Mouse (Mus musculus) hindbrain, embryonic 15.5 days (tissue): ENCODE results near the gene Fam13c. TPM values are rescaled to one million over a fixed set of nuclear protein-coding genes. Genes with fewer than 3 reads are reported as not detected.

Experiments
- ATAC-seq: fragments of 200-750 bp; cut with Nextera tagmentation; 2 replicates; pipeline ENCODE4 v1.8.0; 2017; ENCODE audit warnings: low read depth, moderate number of reproducible peaks, moderate TSS enrichment; ENCODE audit not compliant: low FRiP score
- H3K27ac ChIP-seq: fragments of 300-500 bp; sonication (generic); replicated peaks from 2 replicates; pipeline ENCODE4 v1.5.1; 2015; ENCODE audit warnings: mild to moderate bottlenecking, inconsistent platforms
- H3K27me3 ChIP-seq: fragments of 300-500 bp; sonication (generic); 2 replicates; pipeline ENCODE4 v1.6.1; 2015; ENCODE audit warnings: control low read depth, inconsistent platforms
- H3K36me3 ChIP-seq: fragments of 300-500 bp; sonication (generic); 2 replicates; pipeline ENCODE4 v1.6.1; 2015; ENCODE audit warnings: control low read depth, inconsistent platforms
- H3K4me1 ChIP-seq: fragments of 300-500 bp; sonication (generic); replicated peaks from 2 replicates; pipeline ENCODE4 v1.6.1; 2015; ENCODE audit warnings: control low read depth, inconsistent platforms
- H3K4me2 ChIP-seq: fragments of 300-500 bp; sonication (generic); 2 replicates; pipeline ENCODE4 v1.6.1; 2015; ENCODE audit warnings: moderate library complexity, mild to moderate bottlenecking, inconsistent platforms
- H3K4me3 ChIP-seq: fragments of 300-500 bp; sonication (generic); 2 replicates; pipeline ENCODE4 v1.5.1; 2015; ENCODE audit warnings: mild to moderate bottlenecking, inconsistent platforms
- H3K9ac ChIP-seq: fragments of 300-500 bp; sonication (generic); 2 replicates; pipeline ENCODE4 v1.6.1; 2015; ENCODE audit warnings: inconsistent platforms
- H3K9me3 ChIP-seq: fragments of 300-500 bp; sonication (generic); 2 replicates; pipeline ENCODE4 v1.6.1; 2016; ENCODE audit warnings: control low read depth, inconsistent platforms
- WGBS: fragments of 180-500 bp; shearing (Covaris S2); methylation state at CpG from one replicate; pipeline ENCODE4 v1.1.7; 2015; 5-methylcytosine and 5-hydroxymethylcytosine counted together
- polyA plus RNA-seq: library from polyadenylated mRNA; unstranded; fragments of >200 nt; fragmentation: Nextera tagmentation; extraction: Ambion mirVana; gene quantifications from 2 replicates; pipeline ENCODE4 v1.2.1, GENCODE M21; 2015

Fam13c gene
- polyA plus RNA-seq, 1 experiment from 2014 or later: 23.8 TPM

DNA sequence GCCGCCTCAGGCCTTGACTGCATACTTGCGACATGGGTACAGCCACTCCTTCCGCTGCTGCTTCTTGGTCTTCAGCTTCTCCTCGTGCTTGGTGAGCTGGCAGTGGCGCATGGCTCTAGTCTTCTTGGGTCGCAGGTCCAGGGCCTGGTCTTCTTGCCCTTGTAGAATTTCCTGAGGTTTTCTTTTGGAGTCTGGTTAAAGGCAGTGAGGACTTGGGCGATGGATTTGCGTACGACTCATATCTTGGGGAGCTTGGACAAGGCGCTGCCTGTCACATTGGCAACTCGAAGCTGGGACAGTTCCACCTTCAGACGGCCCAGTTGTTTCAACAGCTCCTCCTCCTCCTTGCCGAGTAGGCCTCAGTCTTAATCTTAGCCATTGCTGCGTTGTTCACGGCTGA lies 64.6 kb downstream of the Fam13c start:
- no peak overlapping the region for H3K9ac ChIP-seq
- H3K4me3 ChIP-seq: no peak overlapping the region
- H3K27ac ChIP-seq: no peak overlapping the region
- no peaks in the 10 kb centered on the region for H3K9me3 ChIP-seq
- no peaks in the 10 kb centered on the region for H3K27me3 ChIP-seq
- H3K4me2 ChIP-seq: no peak overlapping the region
- ATAC-seq: no peak
- WGBS: 92% methylated on average over 15 of the region's 15 CpGs
- peaks cover 17% of the 10 kb centered on the region for H3K4me1 ChIP-seq
- 0 out of 2 replicates have a peak, but pooled peaks cover 4% of the 10 kb centered on the region for H3K36me3 ChIP-seq

DNA sequence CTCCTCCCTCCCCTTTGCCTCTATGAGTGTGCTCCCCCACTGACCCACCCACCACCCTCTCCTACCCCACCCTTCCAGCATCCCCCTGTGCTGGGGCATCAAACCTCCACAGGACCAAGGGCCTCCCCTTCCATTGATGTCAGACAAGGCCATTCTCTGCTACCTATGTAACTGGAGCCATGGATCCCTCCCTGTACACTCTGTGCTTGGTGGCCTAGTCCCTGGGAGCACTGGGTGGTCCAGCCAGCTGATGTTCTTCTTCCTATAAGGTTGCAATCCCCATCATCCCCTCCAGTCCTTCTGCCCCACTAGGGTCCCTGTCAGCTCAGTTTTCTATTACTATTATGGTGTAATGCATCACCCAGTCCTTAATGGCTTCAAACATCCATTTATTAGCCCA lies 65.1 kb downstream of the Fam13c start:
- Histone ChIP-seq H3K36me3 (0 out of 2 replicates have a peak, but pooled peaks cover 4% of the 10 kb centered on the region), H3K27me3 (no peaks in the 10 kb centered on the region), H3K4me3 (no peak overlapping the region), H3K9me3 (no peaks in the 10 kb centered on the region), H3K9ac (no peak overlapping the region), H3K4me1 (peaks cover 17% of the 10 kb centered on the region), H3K4me2 (no peak overlapping the region), H3K27ac (no peak overlapping the region)
- ATAC-seq: no peak; the same call in 1 of the 2 replicates

DNA sequence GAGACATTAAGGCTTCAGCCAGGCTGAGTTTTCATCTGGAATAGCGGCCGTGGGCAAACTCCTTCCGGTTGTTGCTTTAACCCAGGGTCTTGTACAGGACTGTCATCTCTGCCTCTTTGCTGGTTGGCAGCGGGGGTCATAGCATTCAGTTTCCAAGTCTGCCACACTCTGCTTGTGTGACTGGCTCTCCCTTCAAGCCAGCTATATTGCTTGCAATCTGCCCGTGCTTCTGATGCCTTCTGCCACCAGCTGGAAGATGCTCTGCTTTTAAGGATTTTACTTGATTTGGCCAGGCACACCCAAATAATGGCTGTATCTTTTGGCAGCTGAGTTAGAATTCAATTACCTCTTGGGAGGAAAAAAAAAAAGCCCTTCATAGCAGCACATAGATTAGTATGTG lies 65.6 kb downstream of the Fam13c start:
- Histone ChIP-seq H3K4me2 (no peak overlapping the region), H3K9me3 (no peaks in the 10 kb centered on the region), H3K4me1 (peaks cover 17% of the 10 kb centered on the region), H3K9ac (no peak overlapping the region), H3K36me3 (0 out of 2 replicates have a peak, but pooled peaks cover 4% of the 10 kb centered on the region), H3K27me3 (no peaks in the 10 kb centered on the region), H3K27ac (no peak overlapping the region; the same call in 1 of the 2 replicates), H3K4me3 (no peak overlapping the region)
- no peak for ATAC-seq
- WGBS: 61% methylated on average over 5 of the region's 5 CpGs

GRCm38 (mm10) chr10:70506499-70507168 lies 66.4 kb downstream of the Fam13c start:
- WGBS: 46% methylated on average over 15 of the region's 15 CpGs

GRCm38 (mm10) chr10:70507880-70508279 lies 67.6 kb downstream of the Fam13c start:
- no peak overlapping the region for H3K4me2 ChIP-seq
- WGBS: 96% methylated on average over 3 of the region's 3 CpGs
- no peak for ATAC-seq

More at GRCm38 (mm10) chr10:70506499-70507168, 66.4 kb downstream of the Fam13c start:
- H3K36me3 ChIP-seq: 0 out of 2 replicates have a peak, but pooled peaks cover 4% of the 10 kb centered on the region
- H3K27ac ChIP-seq: peak overlapping the region; percentile 42
- H3K4me2 ChIP-seq: no peak overlapping the region
- H3K9ac ChIP-seq: no peak overlapping the region
- H3K4me1 ChIP-seq: peaks cover 17% of the 10 kb centered on the region
- no peaks in the 10 kb centered on the region for H3K27me3 ChIP-seq
- no peaks in the 10 kb centered on the region for H3K9me3 ChIP-seq
- no peak overlapping the region for H3K4me3 ChIP-seq
- no peak for ATAC-seq

GRCm38 (mm10) chr10:70514848-70515247 lies 74.6 kb downstream of the Fam13c start:
- no peak overlapping the region for H3K9ac ChIP-seq
- WGBS: 87% methylated on average over 9 of the region's 9 CpGs
- H3K27me3 ChIP-seq: no peaks in the 10 kb centered on the region
- no peaks in the 10 kb centered on the region for H3K36me3 ChIP-seq
- peaks cover 9% of the 10 kb centered on the region for H3K4me1 ChIP-seq
- ATAC-seq: no peak
- H3K4me3 ChIP-seq: no peak overlapping the region
- no peaks in the 10 kb centered on the region for H3K9me3 ChIP-seq
- H3K27ac ChIP-seq: no peak overlapping the region
- no peak overlapping the region for H3K4me2 ChIP-seq

More at GRCm38 (mm10) chr10:70507880-70508279, 67.6 kb downstream of the Fam13c start:
- no peak overlapping the region for H3K9ac ChIP-seq
- H3K9me3 ChIP-seq: no peaks in the 10 kb centered on the region
- H3K4me1 ChIP-seq: peaks cover 17% of the 10 kb centered on the region
- H3K4me3 ChIP-seq: no peak overlapping the region
- no peak overlapping the region for H3K27ac ChIP-seq
- H3K36me3 ChIP-seq: no peaks in the 10 kb centered on the region
- no peaks in the 10 kb centered on the region for H3K27me3 ChIP-seq

DNA sequence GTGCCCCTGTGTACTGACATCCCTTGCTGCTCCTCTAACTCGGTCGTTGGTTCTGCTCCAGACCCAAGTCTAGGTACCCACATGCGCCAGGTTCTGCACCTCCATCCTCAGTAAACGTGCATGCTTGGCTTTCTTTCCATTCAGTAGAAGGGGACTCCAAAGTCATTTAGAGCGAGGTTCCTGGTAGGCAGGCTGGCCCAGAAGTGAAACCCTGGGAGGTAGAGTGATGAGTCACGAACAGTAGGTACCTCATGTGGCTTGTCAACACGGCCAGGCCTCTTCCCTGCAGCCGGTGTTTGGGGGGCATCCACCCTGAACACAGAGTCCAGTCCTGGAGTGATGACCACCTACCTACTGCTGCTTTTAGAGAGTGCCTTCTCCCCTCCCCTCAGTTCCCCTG lies 76.4 kb downstream of the Fam13c start:
- no peaks in the 10 kb centered on the region for H3K36me3 ChIP-seq
- peaks cover 26% of the 10 kb centered on the region for H3K4me1 ChIP-seq
- no peaks in the 10 kb centered on the region for H3K9me3 ChIP-seq
- H3K4me3 ChIP-seq: no peak overlapping the region
- no peak overlapping the region for H3K9ac ChIP-seq
- H3K27me3 ChIP-seq: no peaks in the 10 kb centered on the region
- H3K27ac ChIP-seq: no peak overlapping the region
- no peak for ATAC-seq
- H3K4me2 ChIP-seq: no peak overlapping the region
- 92% methylated on average over 8 of the region's 8 CpGs for WGBS

- H3K4me2 ChIP-seq: peak overlapping the region; percentile 75
- peak overlapping the region; percentile 41 for H3K4me3 ChIP-seq
- H3K27ac ChIP-seq: peak overlapping the region; percentile 74
- peak overlapping the region; percentile 45 for H3K9ac ChIP-seq
- peaks cover 3% of the 10 kb centered on the region; the same call in 1 of the 2 replicates for H3K36me3 ChIP-seq
- H3K9me3 ChIP-seq: no peaks in the 10 kb centered on the region
- ATAC-seq: peak; percentile 40
- H3K4me1 ChIP-seq: peaks cover 30% of the 10 kb centered on the region
- H3K27me3 ChIP-seq: no peaks in the 10 kb centered on the region
- WGBS: 12% methylated on average over 14 of the region's 14 CpGs
These were observed 79.4 kb downstream of the Fam13c start for GRCm38 (mm10) chr10:70519640-70520099.

- Histone ChIP-seq H3K4me3 (peak overlapping the region; percentile 41), H3K4me1 (peaks cover 30% of the 10 kb centered on the region), H3K36me3 (peaks cover 11% of the 10 kb centered on the region), H3K27ac (peak overlapping the region; percentile 74), H3K9ac (peak overlapping the region; percentile 45), H3K9me3 (no peaks in the 10 kb centered on the region; the same call in 1 of the 2 replicates), H3K27me3 (no peaks in the 10 kb centered on the region), H3K4me2 (peak overlapping the region; percentile 75)
- peak; percentile 87 for ATAC-seq
- WGBS: under 1% methylated on average over 38 of the region's 38 CpGs
These were observed 80.2 kb downstream of the Fam13c start for GRCm38 (mm10) chr10:70520143-70521131.

DNA sequence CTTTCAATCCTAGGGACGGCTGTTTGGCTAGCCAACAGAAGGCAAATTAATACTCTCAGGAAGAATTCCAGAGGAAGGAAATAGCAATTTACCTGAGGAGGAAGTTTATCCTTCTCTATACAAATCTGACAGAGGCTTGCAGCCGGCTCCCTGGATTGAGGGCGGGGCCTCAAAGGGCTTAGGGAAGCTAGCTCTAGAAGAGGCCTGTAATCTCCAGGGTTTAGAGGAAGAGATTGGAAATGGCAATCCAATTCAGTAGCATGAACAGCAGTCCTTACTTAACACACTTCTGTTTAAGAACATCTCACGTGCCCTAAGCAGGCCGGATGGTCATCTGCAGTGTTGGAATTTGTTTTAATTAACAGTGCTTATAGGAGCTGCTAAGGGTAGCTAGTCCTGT lies 81.1 kb downstream of the Fam13c start:
- 30% methylated on average over 5 of the region's 5 CpGs for WGBS
- Histone ChIP-seq H3K27me3 (no peaks in the 10 kb centered on the region), H3K4me2 (peak overlapping the region; percentile 75), H3K4me1 (peaks cover 30% of the 10 kb centered on the region), H3K27ac (no peak overlapping the region), H3K4me3 (peak overlapping the region; percentile 41), H3K9ac (0 out of 2 replicates have a peak overlapping the region, but pooled peaks have one; percentile 45), H3K9me3 (no peaks in the 10 kb centered on the region; the same call in 1 of the 2 replicates), H3K36me3 (peaks cover 12% of the 10 kb centered on the region)
- no peak for ATAC-seq

DNA sequence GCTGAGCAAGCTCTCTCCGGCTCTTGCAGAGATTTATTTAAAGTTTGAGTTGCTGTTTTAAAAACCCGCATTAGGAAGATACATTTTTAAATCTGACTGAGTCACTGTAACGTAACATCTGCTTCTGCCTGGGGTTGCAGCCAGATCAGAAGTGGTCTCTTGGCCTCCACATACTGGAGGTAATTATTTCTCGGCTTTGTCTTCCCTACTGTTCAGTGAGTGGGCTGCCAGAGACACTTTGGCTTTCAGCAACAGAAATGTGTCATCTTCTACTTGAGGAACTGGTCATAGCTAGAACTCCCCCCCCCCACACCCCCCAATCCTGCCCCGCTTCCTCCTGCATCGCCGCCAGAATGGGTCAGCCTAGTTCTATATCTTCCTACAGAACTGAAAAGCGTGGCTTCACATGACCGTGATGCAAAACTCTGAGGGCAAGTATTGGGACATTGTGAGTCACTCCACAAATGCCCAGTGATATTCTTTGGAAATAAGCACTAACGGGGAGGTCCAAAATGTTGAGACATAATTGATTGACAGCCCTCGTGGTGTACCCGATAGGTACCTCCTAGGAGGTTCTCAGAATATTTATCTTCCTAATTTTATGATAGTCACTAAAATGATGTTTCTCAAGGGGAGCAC lies 90.0 kb downstream of the Fam13c start:
- Histone ChIP-seq H3K4me3 (no peak overlapping the region), H3K4me1 (no peaks in the 10 kb centered on the region), H3K27me3 (no peaks in the 10 kb centered on the region), H3K27ac (no peak overlapping the region), H3K4me2 (no peak overlapping the region), H3K36me3 (peaks cover 9% of the 10 kb centered on the region), H3K9ac (no peak overlapping the region), H3K9me3 (no peaks in the 10 kb centered on the region; the same call in 1 of the 2 replicates)
- ATAC-seq: no peak
- WGBS: 84% methylated on average over 12 of the region's 12 CpGs
